29 mouse cellular contexts compared by ENCODE assay signal in the genomic region with DNA sequence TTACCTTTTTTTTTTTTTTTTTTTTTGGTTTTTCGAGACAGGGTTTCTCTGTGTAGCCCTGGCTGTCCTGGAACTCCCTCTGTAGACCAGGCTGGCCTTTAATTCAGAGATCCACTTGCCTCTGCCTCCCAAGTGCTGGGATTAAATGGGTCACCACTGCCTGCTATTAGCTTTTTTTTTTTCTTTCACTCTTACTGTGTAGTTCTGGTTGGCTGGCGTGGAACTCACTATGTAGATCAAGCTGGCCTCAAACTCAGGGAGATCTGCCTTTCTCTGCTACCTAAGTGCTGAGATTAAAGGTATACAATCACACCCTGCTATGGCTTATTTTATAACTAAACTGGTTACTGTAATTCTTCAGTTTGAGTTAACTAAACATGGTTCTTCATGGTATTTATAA. TPM values are rescaled to one million over a fixed set of nuclear protein-coding genes. Genes with fewer than 3 reads are reported as not detected.
A peak's percentile ranks its signal among the peaks of the same experiment; 100 is the strongest.
DNase-seq lines count a peak whose midpoint lies in the region; ATAC-seq and TF ChIP-seq lines count a peak whose summit lies in the region.
"Had no signal": no experiment of that assay in that cellular context is flagged by ENCODE, and none has a peak within 500 bp of the region (broad histone marks: within the 10 kb centered on the region; RNA-seq: fewer than 3 reads in every experiment).

No protein-coding gene starts in this region.

- H3K27me3 ChIP-seq in heart, embryonic 10.5 days (ENCODE audit: insufficient read depth, poor library complexity, severe bottlenecking), result no peaks in the 10 kb centered on the region
- no peaks in the 10 kb centered on the region for H3K27me3 ChIP-seq in liver, postnatal 0 days (ENCODE audit: insufficient read depth, low read length)
- no peaks in the 10 kb centered on the region for H3K27me3 ChIP-seq in liver, embryonic 11.5 days (replicated peaks; ENCODE audit: control insufficient read depth, insufficient read depth, low read length)
- no peaks in the 10 kb centered on the region for H3K27me3 ChIP-seq in MEL (ENCODE audit: control insufficient read depth in 1 of 2, insufficient read depth in 2 of 2, low read length in 2 of 2)
- no peaks in the 10 kb centered on the region; the same call in 1 of the 2 replicates for H3K27me3 ChIP-seq in splenic B cell, adult 2 months (ENCODE audit: control insufficient read depth, insufficient read depth, low read length, poor library complexity, severe bottlenecking)
- no peaks in the 10 kb centered on the region for H3K27me3 ChIP-seq in forebrain, embryonic 14.5 days (replicated peaks; ENCODE audit: control insufficient read depth, insufficient read depth, low read length)
- H3K27me3 ChIP-seq: forebrain, embryonic 12.5 days; intestine, embryonic 15.5 days; limb, embryonic 12.5 days; midbrain, embryonic 15.5 days; neural tube, embryonic 12.5 days had no signal

- ATAC-seq in liver, postnatal 0 days, result no peak
- no peak for ATAC-seq in liver, embryonic 11.5 days (replicated peaks; ENCODE audit: low FRiP score)
- ATAC-seq in forebrain, embryonic 14.5 days, result no peak
- ATAC-seq: intestine, embryonic 15.5 days; midbrain, embryonic 15.5 days had no signal

- intact Hi-C loops in heart, postnatal 14 days (cut with DNase I), result no loop called here

- H3K27ac ChIP-seq in heart, embryonic 10.5 days, result 0 out of 2 replicates have a peak overlapping the region, but pooled peaks have one; percentile 77
- peak overlapping the region; percentile 63 for H3K27ac ChIP-seq in liver, postnatal 0 days (ENCODE audit: low read depth)
- no peak overlapping the region for H3K27ac ChIP-seq in liver, embryonic 11.5 days (ENCODE audit: low read depth, low read length)
- no peak overlapping the region for H3K27ac ChIP-seq in MEL (ENCODE audit: control insufficient read depth, low read depth, low read length)
- H3K27ac ChIP-seq in forebrain, embryonic 14.5 days (ENCODE audit: low read depth, low read length), result no peak overlapping the region
- H3K27ac ChIP-seq: forebrain, embryonic 12.5 days; hindbrain, embryonic 14.5 days; intestine, embryonic 15.5 days; liver, embryonic 14.5 days; midbrain, embryonic 15.5 days; neural tube, embryonic 12.5 days had no signal

- no peaks in the 10 kb centered on the region for H3K79me2 ChIP-seq in MEL (ENCODE audit: control insufficient read depth, insufficient read depth, low read length, poor library complexity)

- TF ChIP-seq POLR2A in MEL (IDR thresholded peaks at IDR 0.05; ENCODE audit: control insufficient read depth in 1 of 2, insufficient read depth in 1 of 2, low read depth in 1 of 2, low read length in 2 of 2, poor library complexity in 1 of 2), result no peak

- H3K4me1 ChIP-seq in heart, embryonic 10.5 days, result peaks cover 28% of the 10 kb centered on the region
- peaks cover 46% of the 10 kb centered on the region for H3K4me1 ChIP-seq in liver, postnatal 0 days (ENCODE audit: insufficient read depth)
- H3K4me1 ChIP-seq in liver, embryonic 11.5 days (replicated peaks; ENCODE audit: control insufficient read depth, insufficient read depth, low read length), result peaks cover 8% of the 10 kb centered on the region
- peaks cover 10 to 29% of the 10 kb centered on the region in 2 experiments for H3K4me1 ChIP-seq in MEL (ENCODE audit: control insufficient read depth in 1 of 2, insufficient read depth in 2 of 2, low read length in 2 of 2)
- H3K4me1 ChIP-seq in forebrain, embryonic 14.5 days (ENCODE audit: control insufficient read depth, insufficient read depth, low read length), result peaks cover 9% of the 10 kb centered on the region

- H3K36me3 ChIP-seq in heart, embryonic 10.5 days, result 0 out of 2 replicates have a peak, but pooled peaks cover 2% of the 10 kb centered on the region
- peaks cover 11% of the 10 kb centered on the region; the same call in 1 of the 2 replicates for H3K36me3 ChIP-seq in liver, postnatal 0 days (replicated peaks; ENCODE audit: insufficient read depth, low read length)
- H3K36me3 ChIP-seq in liver, embryonic 11.5 days (ENCODE audit: control insufficient read depth, insufficient read depth, low read length), result no peaks in the 10 kb centered on the region
- H3K36me3 ChIP-seq in MEL (ENCODE audit: control insufficient read depth in 1 of 2, insufficient read depth in 2 of 2, low read length in 2 of 2), result peaks cover 0 to 22% of the 10 kb centered on the region in 2 experiments; a peak in 2 of 4 replicates
- H3K36me3 ChIP-seq in splenic B cell, adult 2 months (ENCODE audit: control insufficient read depth, insufficient read depth, low read length, poor library complexity, severe bottlenecking), result peaks cover 2% of the 10 kb centered on the region; the same call in 1 of the 2 replicates
- H3K36me3 ChIP-seq in forebrain, embryonic 14.5 days (ENCODE audit: control insufficient read depth, insufficient read depth, low read length), result no peaks in the 10 kb centered on the region
- H3K36me3 ChIP-seq: forebrain, embryonic 12.5 days; intestine, embryonic 15.5 days; midbrain, embryonic 15.5 days; neural tube, embryonic 12.5 days had no signal

- no peak overlapping the region for H3K4me3 ChIP-seq in heart, embryonic 10.5 days
- H3K4me3 ChIP-seq in liver, postnatal 0 days (ENCODE audit: low read depth, low read length), result no peak overlapping the region
- no peak overlapping the region for H3K4me3 ChIP-seq in liver, embryonic 11.5 days (ENCODE audit: low read depth, low read length)
- no peak overlapping the region for H3K4me3 ChIP-seq in MEL (ENCODE audit: control insufficient read depth in 1 of 2, insufficient read depth in 1 of 2, low read depth in 2 of 2, low read length in 2 of 2)
- H3K4me3 ChIP-seq in forebrain, embryonic 14.5 days (ENCODE audit: low read depth, low read length), result no peak overlapping the region
- H3K4me3 ChIP-seq: erythroblast, embryonic 14.5 days; forebrain, embryonic 12.5 days; intestine, embryonic 15.5 days; limb, embryonic 12.5 days; midbrain, embryonic 15.5 days; neural tube, embryonic 12.5 days had no signal

- no peak for TF ChIP-seq CTCF in liver, postnatal 0 days (IDR thresholded peaks at IDR 0.05; ENCODE audit: low read depth)
- TF ChIP-seq CTCF in MEL (IDR thresholded peaks at IDR 0.05 in 2 of 3, conservative IDR thresholded peaks at IDR 0.05 in 1 of 3; ENCODE audit: control insufficient read depth in 1 of 3, insufficient read depth in 1 of 3, low read depth in 2 of 3, low read length in 3 of 3, poor library complexity in 1 of 3, severe bottlenecking in 1 of 3), result no peak

- WGBS in heart, embryonic 10.5 days, result 81% methylated on average over 2 of the region's 2 CpGs
- 49% methylated on average over 2 of the region's 2 CpGs for WGBS in liver, postnatal 0 days (ENCODE audit: insufficient replicate concordance)
- WGBS in liver, embryonic 11.5 days, result 79% methylated on average over 2 of the region's 2 CpGs
- 78% methylated on average over 1 of the region's 2 CpGs for WGBS in forebrain, embryonic 14.5 days

- no peak for DNase-seq in heart, embryonic 10.5 days (ENCODE audit: low spot score)
- DNase-seq in heart, postnatal 14 days, result no peak
- DNase-seq in liver, postnatal 0 days, result no peak
- no peak for DNase-seq in liver, embryonic 11.5 days (ENCODE audit: low spot score)
- DNase-seq in MEL (ENCODE audit: low read depth, low spot score), result no peak
- peak; percentile 50 for DNase-seq in splenic B cell, adult 2 months (ENCODE audit: low read depth, low spot score)
- DNase-seq in forebrain, embryonic 14.5 days (ENCODE audit: low spot score), result no peak
- DNase-seq: adrenal gland, postnatal 14 days; cerebellum, adult 9-10 months; kidney, adult 8-10 months; right cerebral cortex, postnatal 14 days; thymus, adult 18-20 months; thymus, postnatal 36 days had no signal

- no peak overlapping the region for H3K9ac ChIP-seq in liver, postnatal 0 days (replicated peaks)
- H3K9ac ChIP-seq in liver, embryonic 11.5 days (ENCODE audit: low read depth, low read length), result no peak overlapping the region
- H3K9ac ChIP-seq in MEL (ENCODE audit: control insufficient read depth, low read depth, low read length, poor library complexity, severe bottlenecking), result no peak overlapping the region
- H3K9ac ChIP-seq in forebrain, embryonic 14.5 days (ENCODE audit: low read length), result no peak overlapping the region
- H3K9ac ChIP-seq: forebrain, embryonic 12.5 days; hindbrain, embryonic 14.5 days; intestine, embryonic 15.5 days; limb, embryonic 12.5 days; liver, embryonic 14.5 days; midbrain, embryonic 15.5 days; neural tube, embryonic 12.5 days had no signal

- no peak overlapping the region for H3K4me2 ChIP-seq in liver, postnatal 0 days (ENCODE audit: low read depth, low read length)
- no peak overlapping the region for H3K4me2 ChIP-seq in liver, embryonic 11.5 days
- H3K4me2 ChIP-seq in forebrain, embryonic 14.5 days (ENCODE audit: low read length), result no peak overlapping the region
- H3K4me2 ChIP-seq: forebrain, embryonic 12.5 days; hindbrain, embryonic 14.5 days; intestine, embryonic 15.5 days; limb, embryonic 12.5 days; midbrain, embryonic 15.5 days; neural tube, embryonic 12.5 days had no signal

- no peak for TF ChIP-seq RAD21 in MEL (IDR thresholded peaks at IDR 0.05; ENCODE audit: low read depth, low read length)

- no peak for TF ChIP-seq EP300 in liver, postnatal 0 days (IDR thresholded peaks at IDR 0.05; ENCODE audit: low read depth)
- no peak for TF ChIP-seq EP300 in MEL (IDR thresholded peaks at IDR 0.05; ENCODE audit: low read depth in 1 of 2, low read length in 2 of 2)

- H3K9me3 ChIP-seq in heart, embryonic 10.5 days, result no peaks in the 10 kb centered on the region
- H3K9me3 ChIP-seq in liver, postnatal 0 days (ENCODE audit: low read length), result no peaks in the 10 kb centered on the region
- no peaks in the 10 kb centered on the region for H3K9me3 ChIP-seq in liver, embryonic 11.5 days (ENCODE audit: control insufficient read depth, low read length)
- no peaks in the 10 kb centered on the region for H3K9me3 ChIP-seq in MEL (replicated peaks; ENCODE audit: insufficient read depth, low read length)
- H3K9me3 ChIP-seq in forebrain, embryonic 14.5 days (replicated peaks; ENCODE audit: control insufficient read depth, low read length), result no peaks in the 10 kb centered on the region
- H3K9me3 ChIP-seq: forebrain, embryonic 12.5 days; intestine, embryonic 15.5 days; limb, embryonic 12.5 days; midbrain, embryonic 15.5 days; neural tube, embryonic 12.5 days had no signal

RNA-seq across cellular contexts. Expression of gene Gm43552, which starts 6.1 kb away (rescaled TPM):
- not detected in 2 replicates for polyA plus RNA-seq in heart, embryonic 10.5 days (2016; fragmentation: Nextera tagmentation; extraction: Ambion mirVana)
- total RNA-seq in heart, postnatal 14 days (2021), result 1 to 10 TPM in 1 of 2 experiments, not detected in 1; 1.3 TPM
- polyA plus RNA-seq in liver, postnatal 0 days (2015; fragmentation: Nextera tagmentation; extraction: Ambion mirVana), result 1.4 TPM in 1 of 2 replicates, not detected in the other
- polyA plus RNA-seq in liver, embryonic 11.5 days (2014; fragmentation: Nextera tagmentation; extraction: Ambion mirVana), result not detected in 2 replicates
- not detected in 2 replicates for total RNA-seq in MEL (2012; rRNA removed)
- polyA plus RNA-seq in MEL (2012; ENCODE audit: insufficient read depth in 1 of 2, insufficient read length in 2 of 2, low read depth in 1 of 2, low replicate concordance in 2 of 2, missing spikeins in 1 of 2), result 1 to 10 TPM in 1 of 2 experiments, not detected in 1; 1.7 TPM
- polyA plus RNA-seq in forebrain, embryonic 14.5 days (2014; fragmentation: Nextera tagmentation; extraction: Ambion mirVana), result not detected in 2 replicates
- total RNA-seq: adrenal gland, postnatal 14 days; granulocyte monocyte progenitor cell, adult 5-6 weeks; layer of hippocampus, adult 18-20 months; left cerebral cortex, postnatal 10 days had no signal
- polyA plus RNA-seq: cortical plate, adult 2 months; embryonic facial prominence, embryonic 11.5 days; erythroblast, embryonic 14.5 days; forebrain, embryonic 12.5 days; frontal cortex, adult 2 months; hindbrain, embryonic 14.5 days; intestine, embryonic 15.5 days; limb, embryonic 12.5 days; liver, embryonic 14.5 days; lung, embryonic 16.5 days; neural tube, embryonic 12.5 days; stomach, embryonic 16.5 days had no signal

RNA-seq across cellular contexts. Expression of gene Smim14, which starts 50.5 kb away (rescaled TPM):
- 99.0 and 106 TPM in 2 replicates for polyA plus RNA-seq in heart, embryonic 10.5 days (2016; fragmentation: Nextera tagmentation; extraction: Ambion mirVana)
- 100 to 1,000 TPM in 1 of 2 experiments, 10 to 100 TPM in 1; 93.4 to 103 TPM for total RNA-seq in heart, postnatal 14 days (2021)
- polyA plus RNA-seq in liver, postnatal 0 days (2015; fragmentation: Nextera tagmentation; extraction: Ambion mirVana), result 87.0 and 91.0 TPM in 2 replicates
- polyA plus RNA-seq in liver, embryonic 11.5 days (2014; fragmentation: Nextera tagmentation; extraction: Ambion mirVana), result 56.5 and 68.9 TPM in 2 replicates
- 17.9 and 18.8 TPM in 2 replicates for total RNA-seq in MEL (2012; rRNA removed)
- 10 to 100 TPM in 1 of 2 experiments, not detected in 1; 29.8 TPM for polyA plus RNA-seq in MEL (2012; ENCODE audit: insufficient read depth in 1 of 2, insufficient read length in 2 of 2, low read depth in 1 of 2, low replicate concordance in 2 of 2, missing spikeins in 1 of 2)
- polyA plus RNA-seq in forebrain, embryonic 14.5 days (2014; fragmentation: Nextera tagmentation; extraction: Ambion mirVana), result 199 and 205 TPM in 2 replicates

RNA-seq across cellular contexts. Expression of gene Ube2k, which starts 50.5 kb away (rescaled TPM):
- polyA plus RNA-seq in heart, embryonic 10.5 days (2016; fragmentation: Nextera tagmentation; extraction: Ambion mirVana), result 170 and 199 TPM in 2 replicates
- 10 to 100 TPM; 62.5 to 66.3 TPM for total RNA-seq in heart, postnatal 14 days (2021)
- polyA plus RNA-seq in liver, postnatal 0 days (2015; fragmentation: Nextera tagmentation; extraction: Ambion mirVana), result 73.2 and 74.6 TPM in 2 replicates
- polyA plus RNA-seq in liver, embryonic 11.5 days (2014; fragmentation: Nextera tagmentation; extraction: Ambion mirVana), result 126 and 131 TPM in 2 replicates
- 52.9 and 65.5 TPM in 2 replicates for total RNA-seq in MEL (2012; rRNA removed)
- 100 to 1,000 TPM in 1 of 2 experiments, not detected in 1; 231 TPM for polyA plus RNA-seq in MEL (2012; ENCODE audit: insufficient read depth in 1 of 2, insufficient read length in 2 of 2, low read depth in 1 of 2, low replicate concordance in 2 of 2, missing spikeins in 1 of 2)
- polyA plus RNA-seq in forebrain, embryonic 14.5 days (2014; fragmentation: Nextera tagmentation; extraction: Ambion mirVana), result 154 and 165 TPM in 2 replicates

RNA-seq across cellular contexts. Expression of gene Ugdh, which starts 50.8 kb away (rescaled TPM):
- 99.8 and 135 TPM in 2 replicates for polyA plus RNA-seq in heart, embryonic 10.5 days (2016; fragmentation: Nextera tagmentation; extraction: Ambion mirVana)
- 10 to 100 TPM; 23.2 to 25.1 TPM for total RNA-seq in heart, postnatal 14 days (2021)
- polyA plus RNA-seq in liver, postnatal 0 days (2015; fragmentation: Nextera tagmentation; extraction: Ambion mirVana), result 13.0 and 13.5 TPM in 2 replicates
- 48.2 and 49.3 TPM in 2 replicates for polyA plus RNA-seq in liver, embryonic 11.5 days (2014; fragmentation: Nextera tagmentation; extraction: Ambion mirVana)
- 9.5 and 10.2 TPM in 2 replicates for total RNA-seq in MEL (2012; rRNA removed)
- polyA plus RNA-seq in MEL (2012; ENCODE audit: insufficient read depth in 1 of 2, insufficient read length in 2 of 2, low read depth in 1 of 2, low replicate concordance in 2 of 2, missing spikeins in 1 of 2), result 10 to 100 TPM in 1 of 2 experiments, not detected in 1; 31.3 TPM
- polyA plus RNA-seq in forebrain, embryonic 14.5 days (2014; fragmentation: Nextera tagmentation; extraction: Ambion mirVana), result 51.1 and 51.3 TPM in 2 replicates

Comparison
In these comparisons a context has a peak if more than half of its experiments do, and no peak if none do; other contexts are left out.
1. H3K27ac ChIP-seq: peak in heart, embryonic 10.5 days (single experiment) and liver, postnatal 0 days (single experiment); none in liver, embryonic 11.5 days (single experiment), MEL (single experiment) and forebrain, embryonic 14.5 days (single experiment).